Mouse (Mus musculus): ENCODE results near the gene Gm5134. TPM values are rescaled to one million over a fixed set of nuclear protein-coding genes. Genes with fewer than 3 reads are reported as not detected.

Gm5134 gene
- polyA plus RNA-seq, 1 experiment from 2014 or later, result not detected

GRCm38 (mm10) chr10:75942736-75943477 is 11.4 kb upstream of the Gm5134 start, which contains the start of gene Vpreb3:
Gene Vpreb3, plus strand, starts transcription at chr10:75943057.
- H3K27me3 ChIP-seq (replicated peaks; ENCODE audit: control insufficient read depth, insufficient read depth, low read length), result no peaks in the 10 kb centered on the region
- TF ChIP-seq CTCF (IDR thresholded peaks at IDR 0.05; ENCODE audit: low read depth), result no peak
- no peak within 1 kb of the TSS for H3K4me3 ChIP-seq (ENCODE audit: low read depth, low read length)
- 0 out of 2 replicates have a peak within 1 kb of the TSS, but pooled peaks have one; percentile 3 for H3K4me2 ChIP-seq (replicated peaks; ENCODE audit: low read depth)
- H3K9ac ChIP-seq (ENCODE audit: low read depth, low read length), result no peak within 1 kb of the TSS
- 80% methylated on average over 15 of the region's 15 CpGs for WGBS
- H3K36me3 ChIP-seq (ENCODE audit: control insufficient read depth, insufficient read depth), result no peaks in the 10 kb centered on the region
- H3K9me3 ChIP-seq (ENCODE audit: control insufficient read depth), result no peaks in the 10 kb centered on the region
- no peak within 1 kb of the TSS for H3K27ac ChIP-seq (ENCODE audit: low read depth, low read length)
- ATAC-seq, result no peak
- H3K4me1 ChIP-seq (replicated peaks; ENCODE audit: control insufficient read depth, insufficient read depth, low read length), result no peaks in the 10 kb centered on the region

GRCm38 (mm10) chr10:75944066-75944772 is 10.1 kb upstream of the Gm5134 start:
- no peaks in the 10 kb centered on the region for H3K4me1 ChIP-seq (replicated peaks; ENCODE audit: control insufficient read depth, insufficient read depth, low read length)
- H3K4me3 ChIP-seq (ENCODE audit: low read depth, low read length), result no peak overlapping the region
- no peak for TF ChIP-seq CTCF (IDR thresholded peaks at IDR 0.05; ENCODE audit: low read depth)
- H3K27me3 ChIP-seq (replicated peaks; ENCODE audit: control insufficient read depth, insufficient read depth, low read length), result no peaks in the 10 kb centered on the region
- H3K9ac ChIP-seq (ENCODE audit: low read depth, low read length), result no peak overlapping the region
- 37% methylated on average over 11 of the region's 11 CpGs for WGBS
- ATAC-seq, result no peak
- H3K27ac ChIP-seq (ENCODE audit: low read depth, low read length), result no peak overlapping the region
- 0 out of 2 replicates have a peak overlapping the region, but pooled peaks have one; percentile 3 for H3K4me2 ChIP-seq (replicated peaks; ENCODE audit: low read depth)
- H3K9me3 ChIP-seq (ENCODE audit: control insufficient read depth), result no peaks in the 10 kb centered on the region
- H3K36me3 ChIP-seq (ENCODE audit: control insufficient read depth, insufficient read depth), result no peaks in the 10 kb centered on the region

- ATAC-seq, result no peak
These were observed 9.1 kb upstream of the Gm5134 start for GRCm38 (mm10) chr10:75945213-75945612.

GRCm38 (mm10) chr10:75945896-75946295 is 8.4 kb upstream of the Gm5134 start:
- Histone ChIP-seq H3K27me3 (replicated peaks; ENCODE audit: control insufficient read depth, insufficient read depth, low read length) (peaks cover 4% of the 10 kb centered on the region; the same call in 1 of the 2 replicates), H3K4me3 (ENCODE audit: low read depth, low read length) (no peak overlapping the region), H3K4me1 (replicated peaks; ENCODE audit: control insufficient read depth, insufficient read depth, low read length) (no peaks in the 10 kb centered on the region), H3K4me2 (replicated peaks; ENCODE audit: low read depth) (no peak overlapping the region), H3K36me3 (ENCODE audit: control insufficient read depth, insufficient read depth) (no peaks in the 10 kb centered on the region), H3K9me3 (ENCODE audit: control insufficient read depth) (no peaks in the 10 kb centered on the region), H3K9ac (ENCODE audit: low read depth, low read length) (no peak overlapping the region), H3K27ac (ENCODE audit: low read depth, low read length) (no peak overlapping the region)
- 65% methylated on average over 7 of the region's 7 CpGs for WGBS
- no peak for TF ChIP-seq CTCF (IDR thresholded peaks at IDR 0.05; ENCODE audit: low read depth)
- no peak for ATAC-seq

More at GRCm38 (mm10) chr10:75945213-75945612, 9.1 kb upstream of the Gm5134 start:
- Histone ChIP-seq H3K4me3 (ENCODE audit: low read depth, low read length) (no peak overlapping the region), H3K9me3 (ENCODE audit: control insufficient read depth) (no peaks in the 10 kb centered on the region), H3K36me3 (ENCODE audit: control insufficient read depth, insufficient read depth) (no peaks in the 10 kb centered on the region), H3K27me3 (replicated peaks; ENCODE audit: control insufficient read depth, insufficient read depth, low read length) (no peaks in the 10 kb centered on the region), H3K4me1 (replicated peaks; ENCODE audit: control insufficient read depth, insufficient read depth, low read length) (no peaks in the 10 kb centered on the region), H3K9ac (ENCODE audit: low read depth, low read length) (no peak overlapping the region), H3K27ac (ENCODE audit: low read depth, low read length) (no peak overlapping the region), H3K4me2 (replicated peaks; ENCODE audit: low read depth) (no peak overlapping the region)
- TF ChIP-seq CTCF (IDR thresholded peaks at IDR 0.05; ENCODE audit: low read depth), result no peak
- WGBS, result 96% methylated on average over 7 of the region's 7 CpGs

- no peaks in the 10 kb centered on the region for H3K9me3 ChIP-seq (ENCODE audit: control insufficient read depth)
- WGBS, result 84% methylated on average over 5 of the region's 5 CpGs
- H3K27me3 ChIP-seq (replicated peaks; ENCODE audit: control insufficient read depth, insufficient read depth, low read length), result peaks cover 10% of the 10 kb centered on the region; the same call in 1 of the 2 replicates
- H3K27ac ChIP-seq (ENCODE audit: low read depth, low read length), result no peak overlapping the region
- TF ChIP-seq CTCF (IDR thresholded peaks at IDR 0.05; ENCODE audit: low read depth), result no peak
- no peak overlapping the region for H3K4me3 ChIP-seq (ENCODE audit: low read depth, low read length)
- H3K36me3 ChIP-seq (ENCODE audit: control insufficient read depth, insufficient read depth), result no peaks in the 10 kb centered on the region
- no peak for ATAC-seq
- no peak overlapping the region for H3K4me2 ChIP-seq (replicated peaks; ENCODE audit: low read depth)
- H3K9ac ChIP-seq (ENCODE audit: low read depth, low read length), result no peak overlapping the region
- H3K4me1 ChIP-seq (replicated peaks; ENCODE audit: control insufficient read depth, insufficient read depth, low read length), result no peaks in the 10 kb centered on the region
These were observed 6.2 kb upstream of the Gm5134 start for GRCm38 (mm10) chr10:75948079-75948478.
